Mouse (Mus musculus) midbrain, embryonic 10.5 days (tissue): ENCODE measurements around the gene Srebf2. TPM values are rescaled to one million over a fixed set of nuclear protein-coding genes. Genes with fewer than 3 reads are reported as not detected.

Experiments used
- DNase-seq: peaks from one replicate; pipeline ENCODE4 v3.0.0-alpha.2; 2017; ENCODE audit warnings: low spot score
- H3K27ac ChIP-seq: fragments of 300-500 bp; sonication (generic); replicated peaks from 2 replicates; pipeline ENCODE4 v1.5.1; 2016; ENCODE audit warnings: mild to moderate bottlenecking
- H3K27me3 ChIP-seq: fragments of 300-500 bp; sonication (generic); 2 replicates; pipeline ENCODE4 v1.6.1; 2016; ENCODE audit warnings: low read depth, mild to moderate bottlenecking; ENCODE audit not compliant: poor library complexity, severe bottlenecking
- H3K36me3 ChIP-seq: fragments of 300-500 bp; sonication (generic); 2 replicates; pipeline ENCODE4 v1.6.1; 2016; ENCODE audit warnings: mild to moderate bottlenecking, moderate library complexity
- H3K4me1 ChIP-seq: fragments of 300-500 bp; sonication (generic); 2 replicates; pipeline ENCODE4 v1.6.1; 2016
- H3K4me3 ChIP-seq: fragments of 300-500 bp; sonication (generic); 2 replicates; pipeline ENCODE4 v1.5.1; 2016; ENCODE audit warnings: mild to moderate bottlenecking, moderate library complexity
- H3K9me3 ChIP-seq: fragments of 300-500 bp; sonication (generic); replicated peaks from 2 replicates; pipeline ENCODE4 v1.6.1; 2016; ENCODE audit warnings: mild to moderate bottlenecking
- WGBS: fragments of 180-500 bp; shearing (Covaris S2); methylation state at CpG from one replicate; pipeline ENCODE4 v1.1.7; 2016; 5-methylcytosine and 5-hydroxymethylcytosine counted together
- polyA plus RNA-seq: library from polyadenylated mRNA; unstranded; fragments of >200 nt; fragmentation: Nextera tagmentation; extraction: Ambion mirVana; gene quantifications from 2 replicates; pipeline ENCODE4 v1.2.1, GENCODE M21; 2016

The Srebf2 gene
- polyA plus RNA-seq, 1 experiment from 2014 or later, result 214 TPM

GRCm38 (mm10) chr15:82217039-82217438, 70.1 kb downstream of the Srebf2 start:
- peaks cover 69% of the 10 kb centered on the region for H3K4me1 ChIP-seq

GRCm38 (mm10) chr15:82217980-82218379, 71.0 kb downstream of the Srebf2 start:
- no peak for DNase-seq
- Histone ChIP-seq H3K36me3 (no peaks in the 10 kb centered on the region), H3K4me3 (no peak overlapping the region), H3K4me1 (peaks cover 61% of the 10 kb centered on the region), H3K27ac (no peak overlapping the region), H3K9me3 (no peaks in the 10 kb centered on the region), H3K27me3 (peaks cover 86% of the 10 kb centered on the region)
- 24% methylated on average over 9 of the region's 9 CpGs for WGBS

More at GRCm38 (mm10) chr15:82217039-82217438, 70.1 kb downstream of the Srebf2 start:
- DNase-seq, result peak; percentile 52
- WGBS, result 11% methylated on average over 7 of the region's 7 CpGs
- Histone ChIP-seq H3K27ac (peak overlapping the region; percentile 65; the same call in 1 of the 2 replicates), H3K9me3 (no peaks in the 10 kb centered on the region), H3K36me3 (no peaks in the 10 kb centered on the region), H3K4me3 (no peak overlapping the region), H3K27me3 (peaks cover 86% of the 10 kb centered on the region)

GRCm38 (mm10) chr15:82218778-82219666, 72.0 kb downstream of the Srebf2 start:
- Histone ChIP-seq H3K36me3 (no peaks in the 10 kb centered on the region), H3K27ac (no peak overlapping the region), H3K9me3 (no peaks in the 10 kb centered on the region), H3K4me3 (no peak overlapping the region), H3K4me1 (peaks cover 66% of the 10 kb centered on the region), H3K27me3 (peaks cover 86% of the 10 kb centered on the region)
- 84% methylated on average over 26 of the region's 26 CpGs for WGBS
- DNase-seq, result no peak

GRCm38 (mm10) chr15:82220003-82220675, 73.2 kb downstream of the Srebf2 start:
- Histone ChIP-seq H3K27ac (no peak overlapping the region), H3K36me3 (no peaks in the 10 kb centered on the region), H3K9me3 (no peaks in the 10 kb centered on the region), H3K4me3 (no peak overlapping the region), H3K4me1 (peaks cover 73% of the 10 kb centered on the region), H3K27me3 (peaks cover 86% of the 10 kb centered on the region)
- 59% methylated on average over 12 of the region's 12 CpGs for WGBS
- no peak for DNase-seq

- Histone ChIP-seq H3K4me1 (peaks cover 64% of the 10 kb centered on the region), H3K36me3 (no peaks in the 10 kb centered on the region), H3K27ac (peak overlapping the region; percentile 33; the same call in 1 of the 2 replicates), H3K4me3 (no peak overlapping the region), H3K9me3 (no peaks in the 10 kb centered on the region), H3K27me3 (peaks cover 86% of the 10 kb centered on the region)
- DNase-seq, result no peak
- WGBS, result 66% methylated on average over 14 of the region's 14 CpGs
Measured at GRCm38 (mm10) chr15:82221104-82221860, 74.3 kb downstream of the Srebf2 start.

- H3K27ac ChIP-seq, result peak overlapping the region; percentile 65; the same call in 1 of the 2 replicates
- H3K36me3 ChIP-seq, result no peaks in the 10 kb centered on the region
- no peaks in the 10 kb centered on the region for H3K9me3 ChIP-seq
- DNase-seq, result no peak
- peaks cover 76% of the 10 kb centered on the region for H3K27me3 ChIP-seq
- peaks cover 49% of the 10 kb centered on the region for H3K4me1 ChIP-seq
- 36% methylated on average over 7 of the region's 7 CpGs for WGBS
- H3K4me3 ChIP-seq, result peak overlapping the region; percentile 54
Measured at GRCm38 (mm10) chr15:82223251-82223650, 76.3 kb downstream of the Srebf2 start.

GRCm38 (mm10) chr15:82223657-82224601, 76.9 kb downstream of the Srebf2 start, which contains the start of gene Tnfrsf13c:
Gene Tnfrsf13c (minus strand): TSS chr15:82224369.
- Histone ChIP-seq H3K4me1 (peaks cover 45% of the 10 kb centered on the region), H3K27me3 (peaks cover 69% of the 10 kb centered on the region), H3K9me3 (no peaks in the 10 kb centered on the region), H3K27ac (peak within 1 kb of the TSS; percentile 65), H3K36me3 (no peaks in the 10 kb centered on the region), H3K4me3 (peak within 1 kb of the TSS; percentile 54)
- WGBS, result 1% methylated on average over 44 of the region's 44 CpGs
- no peak for DNase-seq

GRCm38 (mm10) chr15:82224602-82225215, 77.7 kb downstream of the Srebf2 start:
- Histone ChIP-seq H3K4me1 (peaks cover 46% of the 10 kb centered on the region), H3K36me3 (no peaks in the 10 kb centered on the region), H3K27ac (peak overlapping the region; percentile 65; the same call in 1 of the 2 replicates), H3K4me3 (peak overlapping the region; percentile 54), H3K9me3 (no peaks in the 10 kb centered on the region), H3K27me3 (peaks cover 66% of the 10 kb centered on the region)
- no peak for DNase-seq
- 31% methylated on average over 7 of the region's 7 CpGs for WGBS

- Histone ChIP-seq H3K36me3 (no peaks in the 10 kb centered on the region), H3K9me3 (no peaks in the 10 kb centered on the region), H3K27me3 (peaks cover 60% of the 10 kb centered on the region), H3K4me1 (peaks cover 47% of the 10 kb centered on the region), H3K27ac (no peak overlapping the region), H3K4me3 (no peak overlapping the region)
- WGBS, result 90% methylated on average over 5 of the region's 5 CpGs
- DNase-seq, result no peak
Measured at GRCm38 (mm10) chr15:82225769-82226168, 78.8 kb downstream of the Srebf2 start.

GRCm38 (mm10) chr15:82229542-82230045, 82.6 kb downstream of the Srebf2 start:
- H3K27me3 ChIP-seq, result peaks cover 23% of the 10 kb centered on the region
- no peak for DNase-seq
- peaks cover 23% of the 10 kb centered on the region for H3K4me1 ChIP-seq
- H3K27ac ChIP-seq, result peak overlapping the region; percentile 58
- peaks cover 21% of the 10 kb centered on the region for H3K36me3 ChIP-seq
- 47% methylated on average over 11 of the region's 11 CpGs for WGBS
- no peaks in the 10 kb centered on the region for H3K9me3 ChIP-seq
- no peak overlapping the region for H3K4me3 ChIP-seq

GRCm38 (mm10) chr15:82230098-82230611, 83.2 kb downstream of the Srebf2 start:
- Histone ChIP-seq H3K27me3 (peaks cover 17% of the 10 kb centered on the region), H3K9me3 (no peaks in the 10 kb centered on the region), H3K27ac (peak overlapping the region; percentile 58), H3K4me3 (no peak overlapping the region), H3K4me1 (peaks cover 17% of the 10 kb centered on the region), H3K36me3 (peaks cover 24% of the 10 kb centered on the region)
- 73% methylated on average over 6 of the region's 6 CpGs for WGBS
- DNase-seq, result no peak
